Mouse (Mus musculus) bone marrow, adult 2 months (tissue): ENCODE measurements around the gene Lrrc8d.

Experiments used
- CTCF ChIP-seq: fragments of 200-500 bp; IDR thresholded peaks from 2 replicates; pipeline ENCODE4 v1.5.1; 2011; ENCODE audit warnings: low read length, control low read depth; ENCODE audit not compliant: control insufficient read depth, insufficient read depth
- POLR2A ChIP-seq: fragments of 200-500 bp; IDR thresholded peaks from 2 replicates; pipeline ENCODE4 v1.6.1; 2011; ENCODE audit warnings: low read depth, mild to moderate bottlenecking, control low read depth, low read length, borderline replicate concordance; ENCODE audit not compliant: control insufficient read depth

DNA sequence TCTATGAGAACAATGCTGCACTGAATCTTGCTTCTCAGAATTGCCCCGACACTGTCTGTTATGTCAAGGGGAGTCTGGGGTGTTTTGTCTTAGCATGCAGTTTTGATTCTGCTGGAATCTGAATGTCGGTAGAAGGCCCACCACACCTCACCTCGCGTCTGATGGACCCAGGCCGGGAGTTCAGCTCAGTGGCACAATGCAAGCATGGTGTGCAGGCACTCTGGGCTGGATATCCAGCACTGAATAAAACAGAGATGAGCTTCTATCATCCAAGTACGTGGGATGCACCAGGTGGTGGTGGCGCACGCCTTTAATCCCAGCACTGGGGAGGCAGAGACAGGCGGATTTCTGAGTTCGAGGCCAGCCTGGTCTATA is 160.7 kb downstream of the Lrrc8d start:
- TF ChIP-seq CTCF (no peak), POLR2A (no peak)
